Mouse (Mus musculus): ENCODE results near the gene Macrod2. TPM values are rescaled to one million over a fixed set of nuclear protein-coding genes. Genes with fewer than 3 reads are reported as not detected.

Gene Macrod2
- polyA plus RNA-seq, 1 experiment from 2014 or later: 22.7 TPM

DNA sequence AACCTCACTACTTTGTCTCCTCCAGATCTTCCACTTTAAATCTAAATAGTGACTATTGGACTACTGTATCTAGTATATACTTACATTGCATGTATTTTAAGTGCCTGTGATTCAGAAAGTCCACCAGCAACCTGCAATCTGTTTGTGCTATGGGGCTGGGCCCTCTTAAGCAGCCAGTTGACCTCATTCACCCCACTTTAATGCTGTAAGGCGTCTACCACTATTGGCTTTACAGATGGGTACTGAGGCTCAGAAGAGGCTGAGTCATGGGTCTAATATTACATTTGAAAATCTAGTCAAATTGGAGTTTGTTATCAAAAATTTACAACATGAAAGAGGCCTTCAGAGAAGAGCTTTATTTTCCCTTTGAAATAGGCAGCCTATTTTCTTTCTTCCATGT, 722.5 kb downstream of the Macrod2 start:
- Histone ChIP-seq H3K4me2 (replicated peaks; ENCODE audit: low read depth, low read length) (no peak overlapping the region), H3K9me3 (ENCODE audit: low read length) (no peaks in the 10 kb centered on the region), H3K36me3 (ENCODE audit: insufficient read depth, low read length) (no peaks in the 10 kb centered on the region), H3K27ac (ENCODE audit: low read length) (no peak overlapping the region), H3K9ac (replicated peaks; ENCODE audit: low read depth) (no peak overlapping the region), H3K4me3 (ENCODE audit: low read depth, low read length) (no peak overlapping the region), H3K27me3 (replicated peaks; ENCODE audit: insufficient read depth, low read length) (no peaks in the 10 kb centered on the region), H3K4me1 (ENCODE audit: insufficient read depth, low read depth, low read length) (no peaks in the 10 kb centered on the region)
- WGBS: 43% methylated on average over 1 of the region's 1 CpGs
- ATAC-seq (peak; percentile 85), DNase-seq (ENCODE audit: low spot score) (peak; percentile 74)
- no peak for TF ChIP-seq CTCF (IDR thresholded peaks at IDR 0.05)
- TF ChIP-seq EP300 (IDR thresholded peaks at IDR 0.05): peak; percentile 83

GRCm38 (mm10) chr2:141123875-141124274, 728.8 kb downstream of the Macrod2 start:
- Histone ChIP-seq H3K4me2 (replicated peaks; ENCODE audit: low read depth, low read length) (no peak overlapping the region), H3K27me3 (replicated peaks; ENCODE audit: insufficient read depth, low read length) (no peaks in the 10 kb centered on the region), H3K4me1 (ENCODE audit: insufficient read depth, low read depth, low read length) (no peaks in the 10 kb centered on the region), H3K9me3 (ENCODE audit: low read length) (no peaks in the 10 kb centered on the region), H3K9ac (replicated peaks; ENCODE audit: low read depth) (no peak overlapping the region), H3K27ac (ENCODE audit: low read length) (no peak overlapping the region), H3K4me3 (ENCODE audit: low read depth, low read length) (no peak overlapping the region), H3K36me3 (ENCODE audit: insufficient read depth, low read length) (no peaks in the 10 kb centered on the region)
- DNase-seq (ENCODE audit: low spot score): no peak
- TF ChIP-seq EP300 (IDR thresholded peaks at IDR 0.05) (no peak), CTCF (IDR thresholded peaks at IDR 0.05) (no peak)
- whole genome bisulfite sequencing: 76% methylated on average over 1 of the region's 1 CpGs
- no peak for ATAC-seq

DNA sequence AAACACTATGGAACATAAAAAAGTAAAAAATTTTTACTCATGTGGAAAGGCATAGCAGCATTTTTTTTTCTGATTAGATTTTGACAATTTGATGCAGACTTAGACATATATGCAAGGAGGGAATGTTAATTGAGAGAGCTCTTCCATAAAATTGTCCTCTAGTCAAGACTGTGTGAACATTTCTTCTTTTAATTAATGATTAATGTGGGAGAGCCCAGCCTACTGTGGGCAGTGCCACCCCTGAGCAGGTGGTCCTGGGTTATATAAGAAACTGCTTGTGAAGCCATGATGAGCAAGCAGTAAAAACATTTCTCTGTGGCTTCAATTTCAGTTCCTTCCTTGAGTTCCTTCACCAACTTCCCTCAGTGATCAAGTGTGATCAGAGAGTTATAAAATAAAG, 730.5 kb downstream of the Macrod2 start:
- no peak for DNase-seq (ENCODE audit: low spot score)
- Histone ChIP-seq H3K9me3 (ENCODE audit: low read length) (no peaks in the 10 kb centered on the region), H3K27ac (ENCODE audit: low read length) (no peak overlapping the region), H3K9ac (replicated peaks; ENCODE audit: low read depth) (no peak overlapping the region), H3K4me2 (replicated peaks; ENCODE audit: low read depth, low read length) (no peak overlapping the region), H3K4me1 (ENCODE audit: insufficient read depth, low read depth, low read length) (no peaks in the 10 kb centered on the region), H3K27me3 (replicated peaks; ENCODE audit: insufficient read depth, low read length) (no peaks in the 10 kb centered on the region), H3K4me3 (ENCODE audit: low read depth, low read length) (no peak overlapping the region), H3K36me3 (ENCODE audit: insufficient read depth, low read length) (no peaks in the 10 kb centered on the region)
- TF ChIP-seq EP300 (IDR thresholded peaks at IDR 0.05): no peak
- no peak for TF ChIP-seq CTCF (IDR thresholded peaks at IDR 0.05)
- no peak for ATAC-seq

DNA sequence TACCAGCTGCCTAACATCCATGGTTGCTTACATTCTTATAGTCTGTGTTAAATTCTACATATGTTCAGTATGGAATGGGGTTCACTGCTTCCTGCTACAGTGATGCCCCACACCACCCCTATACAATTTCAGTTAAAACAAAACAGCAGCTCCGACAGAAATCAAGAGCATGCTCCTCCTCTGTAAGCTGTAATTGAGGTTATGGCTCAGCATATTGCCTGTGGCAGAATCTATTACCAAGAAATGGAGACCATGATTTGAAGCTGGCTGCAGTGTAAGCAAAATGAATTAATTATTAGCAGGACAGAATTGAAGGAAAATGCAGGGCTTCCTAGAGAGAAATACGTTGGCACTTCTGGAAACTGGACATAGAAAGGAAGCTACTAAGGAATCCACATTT, 747.2 kb downstream of the Macrod2 start:
- Histone ChIP-seq H3K9ac (replicated peaks; ENCODE audit: low read depth) (no peak overlapping the region), H3K27ac (ENCODE audit: low read length) (no peak overlapping the region), H3K4me2 (replicated peaks; ENCODE audit: low read depth, low read length) (no peak overlapping the region), H3K4me1 (ENCODE audit: insufficient read depth, low read depth, low read length) (no peaks in the 10 kb centered on the region), H3K27me3 (replicated peaks; ENCODE audit: insufficient read depth, low read length) (no peaks in the 10 kb centered on the region), H3K4me3 (ENCODE audit: low read depth, low read length) (no peak overlapping the region), H3K36me3 (ENCODE audit: insufficient read depth, low read length) (no peaks in the 10 kb centered on the region), H3K9me3 (ENCODE audit: low read length) (no peaks in the 10 kb centered on the region)
- TF ChIP-seq EP300 (IDR thresholded peaks at IDR 0.05) (no peak), CTCF (IDR thresholded peaks at IDR 0.05) (no peak)
- no peak for DNase-seq (ENCODE audit: low spot score)
- whole genome bisulfite sequencing: 49% methylated on average over 2 of the region's 2 CpGs
- ATAC-seq: no peak

GRCm38 (mm10) chr2:141152011-141152772, 757.1 kb downstream of the Macrod2 start:
- no peaks in the 10 kb centered on the region for H3K36me3 ChIP-seq (ENCODE audit: insufficient read depth, low read length)
- no peaks in the 10 kb centered on the region for H3K27me3 ChIP-seq (replicated peaks; ENCODE audit: insufficient read depth, low read length)
- DNase-seq (ENCODE audit: low spot score): no peak
- H3K4me3 ChIP-seq (ENCODE audit: low read depth, low read length): no peak overlapping the region
- ATAC-seq: no peak
- WGBS: 76% methylated on average over 7 of the region's 7 CpGs
- no peak for TF ChIP-seq CTCF (IDR thresholded peaks at IDR 0.05)
- TF ChIP-seq EP300 (IDR thresholded peaks at IDR 0.05): no peak
- no peak overlapping the region for H3K9ac ChIP-seq (replicated peaks; ENCODE audit: low read depth)
- H3K9me3 ChIP-seq (ENCODE audit: low read length): no peaks in the 10 kb centered on the region
- no peak overlapping the region for H3K4me2 ChIP-seq (replicated peaks; ENCODE audit: low read depth, low read length)
- H3K4me1 ChIP-seq (ENCODE audit: insufficient read depth, low read depth, low read length): no peaks in the 10 kb centered on the region
- H3K27ac ChIP-seq (ENCODE audit: low read length): no peak overlapping the region

GRCm38 (mm10) chr2:141155972-141156371, 760.9 kb downstream of the Macrod2 start:
- Histone ChIP-seq H3K27me3 (replicated peaks; ENCODE audit: insufficient read depth, low read length) (no peaks in the 10 kb centered on the region), H3K4me2 (replicated peaks; ENCODE audit: low read depth, low read length) (no peak overlapping the region), H3K9ac (replicated peaks; ENCODE audit: low read depth) (no peak overlapping the region), H3K27ac (ENCODE audit: low read length) (no peak overlapping the region), H3K9me3 (ENCODE audit: low read length) (no peaks in the 10 kb centered on the region), H3K36me3 (ENCODE audit: insufficient read depth, low read length) (no peaks in the 10 kb centered on the region), H3K4me3 (ENCODE audit: low read depth, low read length) (no peak overlapping the region), H3K4me1 (ENCODE audit: insufficient read depth, low read depth, low read length) (no peaks in the 10 kb centered on the region)
- no peak for ATAC-seq
- no peak for DNase-seq (ENCODE audit: low spot score)
- TF ChIP-seq EP300 (IDR thresholded peaks at IDR 0.05): no peak
- TF ChIP-seq CTCF (IDR thresholded peaks at IDR 0.05): no peak
- 58% methylated on average over 4 of the region's 4 CpGs for WGBS

Measured in lung, postnatal 0 days (tissue).